Mouse (Mus musculus) skeletal muscle tissue, adult 2 months (tissue): ENCODE data around the gene Dzip1.

Experiments used
- DNase-seq: peaks from one replicate; pipeline ENCODE4 v3.0.0-alpha.2; 2012; ENCODE audit warnings: low read depth, low spot score

Gene Dzip1

DNA sequence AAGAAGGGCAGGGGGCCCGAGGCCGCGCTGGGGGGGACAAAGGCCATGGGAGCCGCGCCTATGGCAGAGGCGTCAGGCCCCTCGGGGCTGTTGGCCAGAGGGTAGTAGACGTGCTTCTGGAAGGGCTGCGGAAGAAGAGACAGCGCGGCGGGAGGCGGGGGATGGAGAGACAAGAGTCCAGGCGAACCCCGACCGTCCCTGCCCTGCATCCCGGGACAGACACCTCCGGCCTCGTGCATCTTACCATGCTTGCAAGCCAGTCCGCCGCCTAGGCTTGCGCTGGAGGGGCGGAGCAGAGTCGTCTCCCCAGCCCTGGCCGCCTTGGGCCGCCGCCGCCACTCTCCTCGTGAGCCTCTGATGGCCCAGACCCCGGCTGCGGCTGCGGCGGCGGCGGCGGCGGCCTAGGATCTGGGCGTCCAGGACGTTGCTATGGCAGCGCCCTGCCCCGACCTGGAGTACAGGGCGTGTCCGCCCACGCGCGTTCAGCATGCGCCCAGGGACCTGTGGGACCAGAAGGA lies 2.5 kb downstream of the Dzip1 start:
- no peak for DNase-seq

DNA sequence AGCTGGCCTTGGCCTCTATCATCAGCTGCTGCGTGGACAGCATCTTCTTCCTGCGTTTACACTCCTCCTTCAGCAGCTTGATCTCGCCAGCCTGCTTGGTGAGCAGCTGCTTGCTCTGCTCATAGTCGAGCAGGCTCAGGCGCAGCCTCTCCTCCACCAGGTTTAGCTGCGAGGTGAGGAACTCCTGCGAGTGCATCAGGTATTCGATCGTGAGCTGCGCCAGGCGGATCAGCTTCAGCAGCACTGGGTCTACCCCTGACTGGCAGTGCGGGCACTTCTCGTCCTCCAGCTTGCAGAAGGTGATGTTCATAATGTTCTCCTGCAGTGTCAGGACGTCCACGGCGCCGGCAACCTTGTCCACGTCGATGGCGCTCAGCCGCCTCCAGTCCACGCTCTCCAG lies 3.0 kb downstream of the Dzip1 start:
- DNase-seq: no peak

GRCm38 (mm10) chr14:118920654-118921053 lies 4.6 kb downstream of the Dzip1 start:
- DNase-seq: no peak

- DNase-seq: no peak
These were observed 6.2 kb downstream of the Dzip1 start for GRCm38 (mm10) chr14:118919025-118919424.

DNA sequence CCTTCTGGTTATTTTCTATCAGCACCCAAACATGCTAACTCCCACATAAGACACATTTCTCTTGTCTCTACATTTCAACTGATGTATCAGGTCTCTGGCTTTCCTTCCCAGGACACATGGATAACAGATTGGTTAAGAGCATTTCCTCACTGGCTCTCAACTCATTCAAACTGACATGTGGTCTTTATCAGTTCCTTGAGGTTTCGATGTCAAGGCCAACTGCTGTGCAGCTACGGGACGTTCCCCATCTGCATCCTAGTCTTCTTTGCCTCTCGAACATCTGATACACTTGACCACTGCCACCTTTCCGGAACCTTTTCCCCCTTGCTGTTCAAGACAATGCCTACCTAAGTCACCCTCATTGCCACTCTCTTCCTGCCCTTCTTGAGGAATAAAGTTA lies 11.6 kb downstream of the Dzip1 start:
- no peak for DNase-seq

GRCm38 (mm10) chr14:118911521-118911920 lies 13.7 kb downstream of the Dzip1 start:
- no peak for DNase-seq

GRCm38 (mm10) chr14:118910332-118911222 lies 14.7 kb downstream of the Dzip1 start:
- peak; percentile 56 for DNase-seq

GRCm38 (mm10) chr14:118909872-118910271 lies 15.4 kb downstream of the Dzip1 start:
- DNase-seq: peak; percentile 52

GRCm38 (mm10) chr14:118907592-118907991 lies 17.7 kb downstream of the Dzip1 start:
- DNase-seq: no peak

DNA sequence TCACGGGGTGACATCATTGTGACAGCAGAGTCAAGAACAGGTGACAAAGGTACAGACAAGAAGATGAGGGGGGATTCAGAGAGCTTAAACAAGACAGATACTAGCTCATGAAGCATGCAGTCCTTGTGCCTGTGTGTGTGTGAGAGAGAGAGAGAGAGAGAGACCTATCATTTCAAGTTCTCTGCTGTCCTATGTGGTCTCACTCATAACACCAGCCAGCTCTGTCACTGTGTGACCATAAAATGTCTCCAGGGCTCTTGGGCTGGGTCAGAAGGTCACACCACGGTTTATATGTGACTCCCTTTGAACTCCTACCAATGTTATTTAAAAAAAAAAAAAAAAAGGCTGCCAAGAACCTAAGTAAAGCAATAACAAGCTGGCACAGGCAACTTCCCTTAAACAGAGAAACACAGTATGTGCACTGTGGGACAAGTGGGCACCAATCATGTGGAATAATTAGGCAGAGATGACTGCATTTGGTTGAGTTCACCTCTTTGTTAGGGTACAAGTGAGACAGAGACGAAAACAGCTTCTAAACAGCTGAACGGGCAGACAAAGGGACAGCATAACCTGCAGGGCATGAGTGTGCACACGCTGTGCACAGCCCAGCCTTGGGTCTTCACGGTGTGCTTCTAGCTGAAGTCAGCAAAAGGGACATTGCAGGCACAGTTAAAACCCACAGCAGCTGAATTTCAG lies 21.2 kb downstream of the Dzip1 start:
- no peak for DNase-seq

GRCm38 (mm10) chr14:118903397-118903796 lies 21.9 kb downstream of the Dzip1 start:
- no peak for DNase-seq

GRCm38 (mm10) chr14:118900911-118901310 lies 24.3 kb downstream of the Dzip1 start:
- DNase-seq: no peak

DNA sequence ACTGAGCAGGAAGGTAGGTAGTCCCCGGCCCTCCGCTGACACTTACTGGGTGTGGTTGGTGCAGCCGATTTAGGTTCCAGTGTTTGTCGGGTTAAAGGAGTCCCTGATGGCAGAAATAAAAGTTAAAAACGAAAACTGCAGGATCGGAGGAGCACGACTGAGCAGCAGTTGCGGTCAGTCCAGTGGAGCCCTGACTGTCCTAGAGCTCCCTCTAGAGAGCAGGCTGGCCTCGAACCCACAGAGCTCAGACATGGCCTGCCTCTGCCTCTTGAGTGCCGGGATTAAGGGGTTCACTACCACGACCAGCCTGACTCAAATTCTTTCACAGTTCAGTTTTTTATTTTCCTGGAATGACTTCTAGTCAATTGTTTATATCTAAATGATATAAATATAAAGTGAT lies 25.3 kb downstream of the Dzip1 start:
- no peak for DNase-seq

GRCm38 (mm10) chr14:118895655-118896054 lies 29.6 kb downstream of the Dzip1 start:
- DNase-seq: no peak

GRCm38 (mm10) chr14:118895228-118895627 lies 30.0 kb downstream of the Dzip1 start:
- DNase-seq: no peak

DNA sequence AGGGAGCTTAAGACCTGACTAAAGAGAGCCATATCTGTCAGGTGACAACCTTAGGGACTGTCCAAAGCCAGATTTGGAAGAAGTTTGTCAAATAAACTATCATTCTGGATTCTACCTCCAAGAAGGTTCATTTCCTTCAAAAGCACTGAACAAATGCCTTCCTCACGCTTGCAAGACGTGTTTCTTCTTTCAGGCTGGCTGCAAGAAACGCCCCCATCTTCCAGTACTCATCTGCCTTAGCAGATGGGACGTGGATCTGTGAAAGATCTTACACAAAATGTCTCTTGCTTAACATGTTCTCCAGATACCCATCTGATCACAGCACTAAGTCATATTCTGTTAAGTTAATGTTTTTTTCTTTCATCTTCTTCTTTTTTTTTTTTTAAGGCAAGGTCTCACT lies 35.2 kb downstream of the Dzip1 start:
- DNase-seq: no peak

GRCm38 (mm10) chr14:118884250-118884556 lies 41.1 kb downstream of the Dzip1 start:
- DNase-seq: no peak

GRCm38 (mm10) chr14:118883344-118884249 lies 41.7 kb downstream of the Dzip1 start:
- no peak for DNase-seq

GRCm38 (mm10) chr14:118880696-118881095 lies 44.6 kb downstream of the Dzip1 start:
- DNase-seq: no peak

GRCm38 (mm10) chr14:118878346-118878910 lies 46.8 kb downstream of the Dzip1 start:
- DNase-seq: no peak

DNA sequence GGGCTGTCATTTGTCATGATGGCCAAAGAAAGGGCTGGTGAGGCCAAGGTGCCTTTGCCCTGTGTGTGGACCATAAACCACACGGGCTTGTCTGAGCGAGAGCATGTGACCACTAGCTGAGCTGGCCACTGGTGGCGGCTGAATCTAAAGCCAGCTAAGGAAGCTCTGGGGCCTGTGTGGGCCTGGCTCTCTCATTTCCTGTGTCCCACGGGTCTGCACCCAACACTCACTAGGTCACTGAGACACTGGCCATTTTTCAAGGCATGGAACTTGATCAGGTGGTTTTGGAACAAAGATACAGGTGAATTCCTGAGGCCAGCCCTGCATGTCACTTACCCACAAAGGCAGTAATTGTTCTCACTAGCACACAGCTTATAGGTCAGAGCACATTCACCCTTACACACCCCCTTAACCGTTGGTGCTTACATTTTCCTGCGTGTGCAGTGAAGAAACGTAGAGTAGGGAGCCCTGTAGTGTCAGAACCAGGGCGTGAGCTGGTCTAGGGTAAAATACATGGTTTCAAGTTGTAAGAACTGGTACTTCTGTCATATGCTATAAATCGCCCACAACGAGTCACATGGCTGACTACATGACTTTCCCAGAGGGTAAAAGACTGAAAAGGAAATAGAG lies 50.4 kb downstream of the Dzip1 start:
- DNase-seq: no peak
